36 mouse cellular contexts compared by ENCODE assay signal in genomic region chr16:43748424-43748823, GRCm38 (mm10). TPM values are rescaled to one million over a fixed set of nuclear protein-coding genes. Genes with fewer than 3 reads are reported as not detected.
DNase-seq lines count a peak whose midpoint lies in the region; ATAC-seq and TF ChIP-seq lines count a peak whose summit lies in the region.
"Had no signal": no experiment of that assay in that cellular context is flagged by ENCODE, and none has a peak within 500 bp of the region (broad histone marks: within the 10 kb centered on the region; RNA-seq: fewer than 3 reads in every experiment).

No protein-coding gene starts in this region.

- TF ChIP-seq EP300 in MEL (IDR thresholded peaks at IDR 0.05; ENCODE audit: low read depth in 1 of 2, low read length in 2 of 2): no peak
- no peak for TF ChIP-seq EP300 in stomach, postnatal 0 days (optimal IDR thresholded peaks at IDR 0.05)

- no peaks in the 10 kb centered on the region for H3K4me1 ChIP-seq in lung, embryonic 14.5 days (ENCODE audit: insufficient read depth)
- H3K4me1 ChIP-seq in MEL (ENCODE audit: control insufficient read depth in 1 of 2, insufficient read depth in 2 of 2, low read length in 2 of 2): no peaks in the 10 kb centered on the region; a peak in 1 of 4 replicates
- H3K4me1 ChIP-seq in stomach, postnatal 0 days (replicated peaks; ENCODE audit: control insufficient read depth, insufficient read depth): no peaks in the 10 kb centered on the region
- H3K4me1 ChIP-seq: embryonic facial prominence, embryonic 10.5 days; embryonic facial prominence, embryonic 15.5 days; forebrain, embryonic 12.5 days; hindbrain, embryonic 13.5 days; liver, embryonic 13.5 days; megakaryocyte, embryonic 14.5 days; midbrain, embryonic 13.5 days; neural tube, embryonic 15.5 days had no signal

- H3K79me2 ChIP-seq in MEL (ENCODE audit: control insufficient read depth, insufficient read depth, low read length, poor library complexity): no peaks in the 10 kb centered on the region

- no peak overlapping the region for H3K9ac ChIP-seq in lung, embryonic 14.5 days
- no peak overlapping the region for H3K9ac ChIP-seq in MEL (ENCODE audit: control insufficient read depth, low read depth, low read length, poor library complexity, severe bottlenecking)
- no peak overlapping the region for H3K9ac ChIP-seq in stomach, postnatal 0 days (ENCODE audit: low read length)
- H3K9ac ChIP-seq: embryonic facial prominence, embryonic 15.5 days; forebrain, embryonic 12.5 days; forebrain, postnatal 0 days; hindbrain, embryonic 13.5 days; liver, embryonic 13.5 days; midbrain, embryonic 13.5 days; neural tube, embryonic 15.5 days had no signal

- no peak overlapping the region for H3K4me3 ChIP-seq in lung, embryonic 14.5 days (ENCODE audit: low read depth, low read length)
- no peak overlapping the region for H3K4me3 ChIP-seq in MEL (ENCODE audit: control insufficient read depth in 1 of 2, insufficient read depth in 1 of 2, low read depth in 2 of 2, low read length in 2 of 2)
- no peak overlapping the region for H3K4me3 ChIP-seq in stomach, postnatal 0 days (ENCODE audit: low read depth, low read length)
- H3K4me3 ChIP-seq: embryonic facial prominence, embryonic 10.5 days; embryonic facial prominence, embryonic 15.5 days; forebrain, embryonic 12.5 days; hindbrain, embryonic 13.5 days; liver, embryonic 13.5 days; megakaryocyte, embryonic 14.5 days; midbrain, embryonic 13.5 days; neural tube, embryonic 15.5 days had no signal

- TF ChIP-seq RAD21 in MEL (IDR thresholded peaks at IDR 0.05; ENCODE audit: low read depth, low read length): peak; percentile 22

- no peaks in the 10 kb centered on the region for H3K36me3 ChIP-seq in lung, embryonic 14.5 days (ENCODE audit: insufficient read depth)
- no peaks in the 10 kb centered on the region for H3K36me3 ChIP-seq in MEL (ENCODE audit: control insufficient read depth in 1 of 2, insufficient read depth in 2 of 2, low read length in 2 of 2)
- no peaks in the 10 kb centered on the region for H3K36me3 ChIP-seq in stomach, postnatal 0 days (ENCODE audit: control insufficient read depth, insufficient read depth, low read length)
- H3K36me3 ChIP-seq: embryonic facial prominence, embryonic 10.5 days; embryonic facial prominence, embryonic 15.5 days; forebrain, embryonic 12.5 days; G1E; hindbrain, embryonic 13.5 days; liver, embryonic 13.5 days; midbrain, embryonic 13.5 days; neural tube, embryonic 15.5 days had no signal

- TF ChIP-seq POLR2A in MEL (IDR thresholded peaks at IDR 0.05; ENCODE audit: control insufficient read depth in 1 of 2, insufficient read depth in 1 of 2, low read depth in 1 of 2, low read length in 2 of 2, poor library complexity in 1 of 2): no peak

- no peak overlapping the region for H3K27ac ChIP-seq in lung, embryonic 14.5 days (ENCODE audit: low read depth)
- H3K27ac ChIP-seq in MEL (ENCODE audit: control insufficient read depth, low read depth, low read length): no peak overlapping the region
- no peak overlapping the region for H3K27ac ChIP-seq in stomach, postnatal 0 days (replicated peaks)
- H3K27ac ChIP-seq: embryonic facial prominence, embryonic 10.5 days; embryonic facial prominence, embryonic 15.5 days; forebrain, embryonic 12.5 days; hindbrain, embryonic 13.5 days; liver, embryonic 13.5 days; midbrain, embryonic 13.5 days; neural tube, embryonic 15.5 days had no signal

- no peak for ATAC-seq in CD4-positive, CD25-positive, alpha-beta regulatory T cell, adult 4 months
- no peak for ATAC-seq in lung, embryonic 14.5 days (ENCODE audit: insufficient read depth)
- no peak for ATAC-seq in stomach, postnatal 0 days (ENCODE audit: low FRiP score, low TSS enrichment)
- ATAC-seq: activated CD4-positive, CD25-positive, alpha-beta regulatory T cell, adult 4 months; forebrain, postnatal 0 days; intestine, embryonic 16.5 days; midbrain, embryonic 13.5 days had no signal

- no peaks in the 10 kb centered on the region for H3K9me3 ChIP-seq in lung, embryonic 14.5 days (ENCODE audit: low read depth, low read length)
- H3K9me3 ChIP-seq in MEL (replicated peaks; ENCODE audit: insufficient read depth, low read length): no peaks in the 10 kb centered on the region
- no peaks in the 10 kb centered on the region for H3K9me3 ChIP-seq in stomach, postnatal 0 days (ENCODE audit: control insufficient read depth, low read length)
- H3K9me3 ChIP-seq: embryonic facial prominence, embryonic 10.5 days; embryonic facial prominence, embryonic 15.5 days; forebrain, embryonic 12.5 days; G1E; hindbrain, embryonic 13.5 days; liver, embryonic 13.5 days; megakaryocyte, embryonic 14.5 days; midbrain, embryonic 13.5 days; neural tube, embryonic 15.5 days had no signal

- WGBS in lung, embryonic 14.5 days: 76% methylated on average over 2 of the region's 2 CpGs
- WGBS in stomach, postnatal 0 days: 80% methylated on average over 2 of the region's 2 CpGs

- H3K4me2 ChIP-seq in lung, embryonic 14.5 days: no peak overlapping the region
- H3K4me2 ChIP-seq in stomach, postnatal 0 days (replicated peaks; ENCODE audit: low read depth): no peak overlapping the region
- H3K4me2 ChIP-seq: embryonic facial prominence, embryonic 15.5 days; forebrain, embryonic 12.5 days; heart, embryonic 11.5 days; hindbrain, embryonic 13.5 days; liver, embryonic 13.5 days; midbrain, embryonic 13.5 days; neural tube, embryonic 15.5 days had no signal

- H3K27me3 ChIP-seq in lung, embryonic 14.5 days (ENCODE audit: insufficient read depth, low read length): no peaks in the 10 kb centered on the region
- peaks cover 0 to 3% of the 10 kb centered on the region in 2 experiments; a peak in 2 of 4 replicates for H3K27me3 ChIP-seq in MEL (ENCODE audit: control insufficient read depth in 1 of 2, insufficient read depth in 2 of 2, low read length in 2 of 2)
- no peaks in the 10 kb centered on the region for H3K27me3 ChIP-seq in stomach, postnatal 0 days (ENCODE audit: control insufficient read depth, insufficient read depth, low read length)
- H3K27me3 ChIP-seq: embryonic facial prominence, embryonic 15.5 days; forebrain, embryonic 12.5 days; hindbrain, embryonic 13.5 days; liver, embryonic 13.5 days; megakaryocyte, embryonic 14.5 days; midbrain, embryonic 13.5 days; neural tube, embryonic 15.5 days had no signal

- peak; percentile 10; the same call in 1 of the 2 replicates for TF ChIP-seq CTCF in lung, embryonic 14.5 days (IDR thresholded peaks at IDR 0.05; ENCODE audit: low read depth)
- peak; percentile 7 to 44 (median 16); a peak in 2 of 6 replicates for TF ChIP-seq CTCF in MEL (IDR thresholded peaks at IDR 0.05 in 2 of 3, conservative IDR thresholded peaks at IDR 0.05 in 1 of 3; ENCODE audit: control insufficient read depth in 1 of 3, insufficient read depth in 1 of 3, low read depth in 2 of 3, low read length in 3 of 3, poor library complexity in 1 of 3, severe bottlenecking in 1 of 3)
- peak; percentile 21; the same call in 1 of the 2 replicates for TF ChIP-seq CTCF in stomach, postnatal 0 days (IDR thresholded peaks at IDR 0.05; ENCODE audit: low read depth)

- peak; percentile 20 for DNase-seq in CD4-positive, CD25-positive, alpha-beta regulatory T cell, adult 2 months (ENCODE audit: low read depth, low spot score)
- no peak for DNase-seq in lung, embryonic 14.5 days
- no peak for DNase-seq in lung, postnatal 10 days
- DNase-seq in MEL (ENCODE audit: low read depth, low spot score): no peak
- no peak for DNase-seq in stomach, postnatal 0 days (ENCODE audit: low spot score)
- DNase-seq in urinary bladder, postnatal 14 days (ENCODE audit: low spot score): no peak
- no peak for DNase-seq in gastrocnemius, adult 18-20 months (ENCODE audit: low spot score)
- DNase-seq: adrenal gland, adult 8-10 months; cerebellum, adult 8-10 months; cerebellum, postnatal 25 days; forebrain, postnatal 0 days; gastrocnemius, postnatal 10 days; heart, postnatal 36 days; kidney, adult 8-10 months; kidney, postnatal 10 days; liver, embryonic 13.5 days; lung, adult 2 months; lung, postnatal 4 days; thymus, adult 18-20 months; thymus, postnatal 25 days had no signal

TF ChIP-seq in MEL, 35 proteins besides CTCF, POLR2A, EP300 and RAD21:
- TF ChIP-seq KAT2A (conservative IDR thresholded peaks at IDR 0.05; ENCODE audit: low read depth, low read length) (no peak), SMC3 (IDR thresholded peaks at IDR 0.05; ENCODE audit: low read depth, low read length) (peak; percentile 36; the same call in 1 of the 2 replicates), ETS1 (IDR thresholded peaks at IDR 0.05; ENCODE audit: low read depth, low read length) (no peak), SIN3A (IDR thresholded peaks at IDR 0.05; ENCODE audit: low read length) (no peak)

RNA-seq across cellular contexts. Expression of gene Drd3, which starts 5.4 kb away (rescaled TPM):
- not detected for polyA plus RNA-seq in CD4-positive, CD25-positive, alpha-beta regulatory T cell, adult 4 months (2017; shearing (Covaris generic))
- not detected in 2 replicates for polyA plus RNA-seq in lung, embryonic 14.5 days (2014; fragmentation: Nextera tagmentation; extraction: Ambion mirVana)
- not detected in 2 replicates for total RNA-seq in MEL (2012; rRNA removed)
- not detected for polyA plus RNA-seq in MEL (2012; ENCODE audit: insufficient read depth in 1 of 2, insufficient read length in 2 of 2, low read depth in 1 of 2, low replicate concordance in 2 of 2, missing spikeins in 1 of 2)
- polyA plus RNA-seq in stomach, postnatal 0 days (2015; fragmentation: Nextera tagmentation; extraction: Ambion mirVana): 0.24 and 0.27 TPM in 2 replicates
- total RNA-seq in gastrocnemius, adult 18-20 months (2021): not detected
- total RNA-seq: adrenal gland, adult 8-10 months; G1E; gastrocnemius, postnatal 10 days; heart, postnatal 36 days; monocyte, adult 5-6 weeks had no signal
- polyA plus RNA-seq: activated CD4-positive, CD25-positive, alpha-beta regulatory T cell, adult 4 months; embryonic facial prominence, embryonic 10.5 days; embryonic facial prominence, embryonic 15.5 days; forebrain, postnatal 0 days; G1E; heart, embryonic 11.5 days; heart, embryonic 16.5 days; hindbrain, embryonic 13.5 days; intestine, embryonic 16.5 days; limb, embryonic 14.5 days; liver, embryonic 13.5 days; lung, adult 2 months; midbrain, embryonic 13.5 days; neural tube, embryonic 15.5 days; stomach, embryonic 16.5 days had no signal
